Mouse (Mus musculus) lung, embryonic 16.5 days (tissue): ENCODE measurements around the gene Lypd5. TPM values are rescaled to one million over a fixed set of nuclear protein-coding genes. Genes with fewer than 3 reads are reported as not detected.
"Not testable (repeated sequence)": the region's sequence is repeated elsewhere in the genome, so short reads cannot be mapped to it uniquely, and the experiment has no call there.

Experiments used
- ATAC-seq: fragments of 200-750 bp; cut with Nextera tagmentation; 2 replicates; pipeline ENCODE4 v1.8.0; 2017; ENCODE audit warnings: low read depth, mild to moderate bottlenecking, moderate library complexity
- H3K27ac ChIP-seq: fragments of 300-500 bp; sonication (generic); 2 replicates; pipeline ENCODE4 v1.5.1; 2014; ENCODE audit warnings: mild to moderate bottlenecking, control low read depth, low read length
- H3K27me3 ChIP-seq: fragments of 300-500 bp; sonication (generic); 2 replicates; pipeline ENCODE4 v1.6.1; 2014; ENCODE audit warnings: low read depth, low read length, mixed read lengths; ENCODE audit not compliant: control insufficient read depth, insufficient read depth
- H3K36me3 ChIP-seq: fragments of 300-500 bp; sonication (generic); 2 replicates; pipeline ENCODE4 v1.6.1; 2014; ENCODE audit warnings: low read length; ENCODE audit not compliant: control insufficient read depth, insufficient read depth
- H3K4me1 ChIP-seq: fragments of 300-500 bp; sonication (generic); replicated peaks from 2 replicates; pipeline ENCODE4 v1.6.1; 2014; ENCODE audit warnings: low read length, mixed read lengths; ENCODE audit not compliant: control insufficient read depth, insufficient read depth
- H3K4me2 ChIP-seq: fragments of 300-500 bp; sonication (generic); 2 replicates; pipeline ENCODE4 v1.6.1; 2014; ENCODE audit warnings: low read depth, low read length, control low read depth
- H3K4me3 ChIP-seq: fragments of 300-500 bp; sonication (generic); 2 replicates; pipeline ENCODE4 v1.5.1; 2014; ENCODE audit warnings: mild to moderate bottlenecking, low read length, control low read depth
- H3K9ac ChIP-seq: fragments of 300-500 bp; sonication (generic); 2 replicates; pipeline ENCODE4 v1.6.1; 2014; ENCODE audit warnings: low read length, control low read depth
- H3K9me3 ChIP-seq: fragments of 300-500 bp; sonication (generic); 2 replicates; pipeline ENCODE4 v1.6.1; 2016; ENCODE audit warnings: low read length; ENCODE audit not compliant: control insufficient read depth
- WGBS: fragments of 180-500 bp; shearing (Covaris S2); extraction: QIAGEN DNeasy Blood & Tissue Kit; methylation state at CpG from one replicate; pipeline ENCODE4 v1.1.7; 2014; 5-methylcytosine and 5-hydroxymethylcytosine counted together
- microRNA-seq: library from miRNA; unstranded; fragments of <30 nt; microRNA quantifications from one replicate; pipeline ENCODE4, GENCODE M21; 2016
- polyA plus RNA-seq: library from polyadenylated mRNA; unstranded; fragments of >200 nt; fragmentation: Nextera tagmentation; extraction: Ambion mirVana; gene quantifications from 2 replicates; pipeline ENCODE4 v1.2.1, GENCODE M21; 2015

The Lypd5 gene
- polyA plus RNA-seq, 1 experiment from 2014 or later = 0.06 TPM

GRCm38 (mm10) chr7:24400082-24400452 lies 51.1 kb downstream of the Lypd5 start:
- H3K36me3 ChIP-seq = peaks cover 9% of the 10 kb centered on the region; the same call in 1 of the 2 replicates
- no peak for ATAC-seq
- peak overlapping the region; percentile 82 for H3K9ac ChIP-seq
- peaks cover 2% of the 10 kb centered on the region; the same call in 1 of the 2 replicates for H3K4me1 ChIP-seq
- H3K9me3 ChIP-seq = no peaks in the 10 kb centered on the region
- H3K27ac ChIP-seq = peak overlapping the region; percentile 98
- H3K27me3 ChIP-seq = no peaks in the 10 kb centered on the region
- 5% methylated on average over 3 of the region's 3 CpGs for WGBS
- peak overlapping the region; percentile 67 for H3K4me2 ChIP-seq
- peak overlapping the region; percentile 68 for H3K4me3 ChIP-seq

GRCm38 (mm10) chr7:24400489-24400888 lies 51.5 kb downstream of the Lypd5 start:
- not testable (repeated sequence) for H3K36me3 ChIP-seq, H3K4me1 ChIP-seq, H3K27me3 ChIP-seq, ATAC-seq, H3K9ac ChIP-seq, H3K9me3 ChIP-seq, H3K27ac ChIP-seq
- peak overlapping the region; percentile 68; the same call in 1 of the 2 replicates for H3K4me3 ChIP-seq
- 86% methylated on average over 4 of the region's 4 CpGs for WGBS
- H3K4me2 ChIP-seq = peak overlapping the region; percentile 67; the same call in 1 of the 2 replicates

GRCm38 (mm10) chr7:24402851-24403250 lies 53.9 kb downstream of the Lypd5 start:
- WGBS = 96% methylated on average over 9 of the region's 9 CpGs
- H3K27me3 ChIP-seq = no peaks in the 10 kb centered on the region
- H3K36me3 ChIP-seq = peaks cover 14% of the 10 kb centered on the region; the same call in 1 of the 2 replicates
- H3K4me2 ChIP-seq = no peak overlapping the region
- no peak overlapping the region for H3K27ac ChIP-seq
- ATAC-seq = no peak
- H3K4me3 ChIP-seq = no peak overlapping the region
- no peaks in the 10 kb centered on the region for H3K9me3 ChIP-seq
- no peak overlapping the region for H3K9ac ChIP-seq
- peaks cover 6% of the 10 kb centered on the region; the same call in 1 of the 2 replicates for H3K4me1 ChIP-seq

Small RNA genes within 50 kb of the gene (microRNA-seq; reads per million reads assigned to microRNA genes)
- not detected for gene Gm27592

Other genes starting within 250 kb of the Lypd5 start
- 5.3 and 6.0 TPM in 2 replicates for gene Zfp112, start 236.9 kb upstream of the Lypd5 start, polyA plus RNA-seq
- gene Zfp235, start 215.0 kb upstream of the Lypd5 start, polyA plus RNA-seq = 18.4 and 18.5 TPM in 2 replicates
- 6.1 and 6.9 TPM in 2 replicates for gene Zfp114, start 174.1 kb upstream of the Lypd5 start, polyA plus RNA-seq
- gene Zfp111, start 137.8 kb upstream of the Lypd5 start, polyA plus RNA-seq = 11.8 and 12.8 TPM in 2 replicates
- gene Zfp109, start 111.6 kb upstream of the Lypd5 start, polyA plus RNA-seq = 4.7 and 5.4 TPM in 2 replicates
- gene Zfp108, start 94.4 kb upstream of the Lypd5 start, polyA plus RNA-seq = 3.5 and 4.2 TPM in 2 replicates
- 9.3 and 10.8 TPM in 2 replicates for gene Zfp93, start 78.8 kb upstream of the Lypd5 start, polyA plus RNA-seq
- gene Zfp61, start 48.0 kb upstream of the Lypd5 start, polyA plus RNA-seq = 32.7 and 34.1 TPM in 2 replicates
- gene Zfp94, start 32.5 kb upstream of the Lypd5 start, polyA plus RNA-seq = 10.2 and 11.3 TPM in 2 replicates
- gene Tescl, start 15.3 kb upstream of the Lypd5 start, polyA plus RNA-seq = not detected in 2 replicates
- gene Kcnn4, start 21.1 kb downstream of the Lypd5 start, polyA plus RNA-seq = 3.2 and 5.7 TPM in 2 replicates
- 22.7 and 24.6 TPM in 2 replicates for gene Smg9, start 50.4 kb downstream of the Lypd5 start, polyA plus RNA-seq
- gene Irgc1, start 103.1 kb downstream of the Lypd5 start, polyA plus RNA-seq = not detected in 2 replicates
- gene Plaur, start 113.3 kb downstream of the Lypd5 start, polyA plus RNA-seq = 17.6 and 19.7 TPM in 2 replicates
- gene Cadm4, start 132.8 kb downstream of the Lypd5 start, polyA plus RNA-seq = 1.4 and 1.8 TPM in 2 replicates
- 30.4 and 31.8 TPM in 2 replicates for gene Zfp428, start 157.8 kb downstream of the Lypd5 start, polyA plus RNA-seq
- 0.33 and 0.43 TPM in 2 replicates for gene AC161166.1, start 163.3 kb downstream of the Lypd5 start, polyA plus RNA-seq
- gene Irgq, start 181.5 kb downstream of the Lypd5 start, polyA plus RNA-seq = 5.6 and 6.5 TPM in 2 replicates
- 0.25 and 0.52 TPM in 2 replicates for gene Pinlyp, start 196.9 kb downstream of the Lypd5 start, polyA plus RNA-seq
- 112 TPM in 2 replicates for gene Xrcc1, start 197.1 kb downstream of the Lypd5 start, polyA plus RNA-seq
- gene Ethe1, start 238.3 kb downstream of the Lypd5 start, polyA plus RNA-seq = 21.9 and 22.4 TPM in 2 replicates
- gene Zfp575, start 238.4 kb downstream of the Lypd5 start, polyA plus RNA-seq = 2.2 and 2.3 TPM in 2 replicates